Mouse (Mus musculus) spleen, adult 2 months (tissue): ENCODE measurements around the gene Tns2. TPM values are rescaled to one million over a fixed set of nuclear protein-coding genes. Genes with fewer than 3 reads are reported as not detected.

Source experiments
- DNase-seq, 2 experiments: peaks; one replicate each; pipeline versions ENCODE4 v3.0.0 to v3.0.0-alpha.2; 2012 to 2021; ENCODE audit warnings: low spot score in 2 of 2, low read depth in 1 of 2
- H3K27ac ChIP-seq: fragments of 200-500 bp; 2 replicates; pipeline ENCODE4 v1.5.1; 2012; ENCODE audit warnings: low read length, inconsistent platforms; ENCODE audit not compliant: insufficient read depth
- H3K27me3 ChIP-seq: fragments of 200-500 bp; 2 replicates; pipeline ENCODE4 v1.6.1; 2012; ENCODE audit warnings: mild to moderate bottlenecking, moderate library complexity, low read length, inconsistent platforms; ENCODE audit not compliant: control insufficient read depth, insufficient read depth
- H3K36me3 ChIP-seq: fragments of 200-500 bp; 2 replicates; pipeline ENCODE4 v1.6.1; 2012; ENCODE audit warnings: mild to moderate bottlenecking, low read length, inconsistent platforms; ENCODE audit not compliant: control insufficient read depth, insufficient read depth
- H3K4me1 ChIP-seq: fragments of 200-500 bp; 2 replicates; pipeline ENCODE4 v1.6.1; 2011; ENCODE audit warnings: inconsistent platforms; ENCODE audit not compliant: control insufficient read depth, insufficient read depth, insufficient read length
- H3K4me3 ChIP-seq: fragments of 200-500 bp; 2 replicates; pipeline ENCODE4 v1.5.1; 2011; ENCODE audit warnings: mild to moderate bottlenecking, inconsistent platforms; ENCODE audit not compliant: insufficient read depth, insufficient read length; ENCODE audit errors: extremely low read depth
- CTCF ChIP-seq: fragments of 200-500 bp; IDR thresholded peaks from 2 replicates; pipeline ENCODE4 v1.5.1; 2011; ENCODE audit warnings: mild to moderate bottlenecking, inconsistent platforms; ENCODE audit not compliant: insufficient read depth, insufficient read length, insufficient replicate concordance; ENCODE audit errors: extremely low read depth
- POLR2A ChIP-seq: fragments of 200-500 bp; IDR thresholded peaks from 2 replicates; pipeline ENCODE4 v1.6.1; 2011; ENCODE audit warnings: low read depth, low read length, inconsistent platforms
- WGBS: fragments of 180-500 bp; shearing (Covaris S2); methylation state at CpG from one replicate; pipeline ENCODE4 v1.1.7; 2018; 5-methylcytosine and 5-hydroxymethylcytosine counted together
- polyA plus RNA-seq: library from polyadenylated mRNA; depleted of rRNA; stranded (reverse); fragments of >200 nt; gene quantifications from 2 replicates; pipeline ENCODE4 v1.2.3, GENCODE M21; 2012

Tns2 gene
- polyA plus RNA-seq, 1 experiment = 44.5 TPM

DNA sequence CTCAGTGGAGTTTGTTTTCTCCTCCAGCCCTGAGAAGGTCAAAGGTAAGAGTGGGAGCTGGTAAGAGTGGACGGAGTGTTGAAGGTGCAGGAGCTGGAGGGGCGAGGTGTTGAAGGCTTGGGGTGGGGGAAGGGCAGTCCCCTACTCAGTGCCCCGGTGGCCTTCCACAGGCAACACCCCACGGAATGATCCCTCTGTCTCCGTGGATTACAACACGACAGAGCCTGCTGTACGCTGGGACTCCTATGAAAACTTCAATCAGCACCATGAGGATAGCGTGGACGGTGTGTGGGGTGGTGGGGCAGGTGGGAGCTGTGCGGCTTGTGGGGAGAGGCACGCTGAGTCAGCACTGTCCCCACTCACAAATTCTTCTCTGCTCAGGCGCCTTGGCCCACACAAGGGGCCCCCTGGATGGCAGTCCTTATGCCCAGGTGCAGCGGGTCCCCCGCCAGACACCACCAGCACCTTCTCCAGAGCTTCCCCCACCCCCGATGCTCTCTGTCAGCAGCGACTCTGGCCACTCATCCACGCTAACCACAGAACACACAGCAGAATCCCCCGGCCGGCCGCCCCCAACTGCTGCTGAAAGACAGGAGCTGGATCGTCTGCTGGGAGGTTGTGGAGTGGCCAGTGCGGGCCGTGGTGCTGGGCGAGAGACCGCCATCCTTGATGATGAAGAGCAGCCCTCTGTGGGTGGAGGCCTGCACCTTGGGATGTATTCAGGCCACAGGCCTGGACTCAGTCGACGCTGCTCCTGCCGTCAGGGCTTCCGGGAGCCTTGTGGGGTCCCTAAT is 10.7 kb downstream of the Tns2 start:
- no peak overlapping the region for H3K4me3 ChIP-seq
- no peak for DNase-seq
- H3K36me3 ChIP-seq = no peaks in the 10 kb centered on the region
- WGBS = 72% methylated on average over 29 of the region's 29 CpGs
- no peak overlapping the region for H3K27ac ChIP-seq
- no peak for TF ChIP-seq POLR2A
- no peak for TF ChIP-seq CTCF
- H3K27me3 ChIP-seq = no peaks in the 10 kb centered on the region
- H3K4me1 ChIP-seq = peaks cover 5% of the 10 kb centered on the region; the same call in 1 of the 2 replicates

- Histone ChIP-seq H3K27me3 (no peaks in the 10 kb centered on the region), H3K36me3 (no peaks in the 10 kb centered on the region), H3K4me3 (no peak overlapping the region), H3K4me1 (no peaks in the 10 kb centered on the region; the same call in 1 of the 2 replicates), H3K27ac (no peak overlapping the region)
- DNase-seq = no peak
- TF ChIP-seq CTCF (no peak), POLR2A (no peak)
- WGBS = 91% methylated on average over 11 of the region's 11 CpGs
These were observed 11.2 kb downstream of the Tns2 start for GRCm38 (mm10) chr15:102111495-102111829.

DNA sequence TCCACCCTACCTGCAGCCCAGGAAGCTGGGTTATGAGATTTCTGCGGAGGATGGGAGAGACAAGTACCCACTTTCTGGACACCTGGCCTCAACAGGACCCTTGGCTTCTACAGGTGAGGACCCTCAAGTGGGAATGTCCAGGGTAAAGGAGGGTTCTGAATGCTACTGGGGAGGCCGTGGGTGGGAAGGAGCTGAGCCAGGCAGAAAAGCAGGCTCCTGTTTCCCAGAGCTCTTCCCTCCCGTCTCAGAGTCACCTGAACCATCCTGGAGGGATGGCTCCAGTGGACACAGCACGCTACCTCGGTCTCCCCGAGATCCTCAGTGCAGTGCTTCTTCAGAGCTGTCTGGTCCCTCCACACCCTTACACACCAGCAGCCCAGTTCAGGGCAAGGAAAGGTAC is 12.0 kb downstream of the Tns2 start:
- TF ChIP-seq CTCF (no peak), POLR2A (no peak)
- Histone ChIP-seq H3K4me1 (no peaks in the 10 kb centered on the region), H3K36me3 (peaks cover 3% of the 10 kb centered on the region), H3K27ac (no peak overlapping the region), H3K4me3 (no peak overlapping the region), H3K27me3 (no peaks in the 10 kb centered on the region)
- WGBS = 92% methylated on average over 6 of the region's 6 CpGs
- no peak for DNase-seq

DNA sequence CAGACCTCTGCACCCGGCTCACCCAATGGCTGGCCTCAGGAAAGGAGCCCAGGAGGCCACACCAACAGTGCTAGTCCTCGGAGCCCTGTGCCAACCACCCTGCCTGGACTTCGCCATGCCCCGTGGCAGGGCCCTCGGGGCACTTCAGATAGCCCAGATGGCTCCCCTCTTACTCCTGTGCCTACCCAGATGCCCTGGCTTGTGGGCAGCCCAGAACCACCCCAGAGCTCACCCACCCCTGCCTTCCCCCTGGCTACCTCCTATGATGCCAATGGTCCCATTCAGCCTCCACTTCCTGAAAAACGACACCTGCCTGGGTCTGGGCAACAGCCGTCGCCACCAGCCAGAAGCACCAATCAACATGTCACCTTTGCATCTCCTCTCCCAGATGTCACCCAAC is 12.6 kb downstream of the Tns2 start:
- WGBS = 67% methylated on average over 8 of the region's 8 CpGs
- H3K27ac ChIP-seq = no peak overlapping the region
- TF ChIP-seq POLR2A (no peak), CTCF (no peak)
- peaks cover 7% of the 10 kb centered on the region for H3K36me3 ChIP-seq
- no peaks in the 10 kb centered on the region for H3K4me1 ChIP-seq
- no peak overlapping the region for H3K4me3 ChIP-seq
- no peak for DNase-seq
- no peaks in the 10 kb centered on the region for H3K27me3 ChIP-seq

DNA sequence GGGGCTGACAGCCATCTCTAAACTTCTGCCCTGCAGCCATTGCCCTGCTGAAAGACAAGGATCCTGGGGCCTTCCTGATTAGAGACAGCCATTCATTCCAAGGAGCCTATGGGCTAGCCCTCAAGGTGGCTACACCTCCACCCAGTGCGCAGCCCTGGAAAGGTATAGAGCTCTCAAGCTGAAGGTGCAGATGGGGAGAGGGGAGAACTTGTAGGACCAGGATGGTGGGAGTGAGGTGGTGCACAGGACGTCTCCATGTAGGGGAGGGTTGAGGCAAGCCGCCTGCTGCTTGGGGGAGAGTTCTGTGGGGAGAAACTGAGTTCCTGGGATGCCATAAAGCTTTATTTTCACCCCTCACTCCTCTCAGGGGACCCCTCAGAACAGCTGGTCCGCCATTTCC is 13.5 kb downstream of the Tns2 start:
- no peak overlapping the region for H3K27ac ChIP-seq
- TF ChIP-seq POLR2A (no peak), CTCF (no peak)
- H3K4me3 ChIP-seq = no peak overlapping the region
- no peak for DNase-seq
- peaks cover 15% of the 10 kb centered on the region for H3K36me3 ChIP-seq
- 85% methylated on average over 4 of the region's 4 CpGs for WGBS
- no peaks in the 10 kb centered on the region for H3K4me1 ChIP-seq
- H3K27me3 ChIP-seq = no peaks in the 10 kb centered on the region

- WGBS = 87% methylated on average over 7 of the region's 7 CpGs
- Histone ChIP-seq H3K27me3 (no peaks in the 10 kb centered on the region), H3K4me1 (no peaks in the 10 kb centered on the region), H3K36me3 (peaks cover 20% of the 10 kb centered on the region), H3K4me3 (no peak overlapping the region), H3K27ac (no peak overlapping the region)
- TF ChIP-seq CTCF = no peak
- DNase-seq = no peak
These were observed 14.5 kb downstream of the Tns2 start for GRCm38 (mm10) chr15:102114651-102115260.

DNA sequence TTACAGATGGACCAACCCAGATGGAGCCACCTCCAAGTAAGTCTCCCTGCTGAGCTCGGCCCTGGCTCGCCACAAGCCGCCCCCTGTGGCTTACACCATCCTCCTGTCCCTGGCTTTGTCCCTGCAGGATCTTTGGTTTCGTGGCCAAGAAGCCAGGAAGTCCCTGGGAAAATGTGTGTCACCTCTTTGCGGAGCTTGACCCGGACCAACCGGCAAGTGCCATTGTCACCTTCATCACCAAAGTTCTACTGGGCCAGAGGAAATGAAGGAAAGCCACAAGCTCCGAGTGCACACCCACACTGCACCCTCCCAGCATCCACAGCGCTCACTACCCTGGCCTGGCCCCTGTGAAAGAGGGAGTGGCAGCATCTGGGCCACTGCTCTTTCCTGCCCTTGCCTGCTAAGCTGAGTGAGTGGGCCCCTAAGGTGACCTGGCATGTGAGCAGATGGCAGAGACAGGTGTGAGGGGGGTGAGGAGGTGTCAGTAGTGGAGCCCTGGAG is 15.6 kb downstream of the Tns2 start:
- TF ChIP-seq CTCF (no peak), POLR2A (no peak)
- Histone ChIP-seq H3K36me3 (peaks cover 20% of the 10 kb centered on the region), H3K27ac (peak overlapping the region; percentile 25), H3K4me1 (no peaks in the 10 kb centered on the region), H3K4me3 (no peak overlapping the region), H3K27me3 (no peaks in the 10 kb centered on the region)
- DNase-seq = no peak
- WGBS = 16% methylated on average over 9 of the region's 9 CpGs
